Mouse (Mus musculus) spleen, adult 10 weeks (tissue): ENCODE results near the gene Srsf11. TPM values are rescaled to one million over a fixed set of nuclear protein-coding genes. Genes with fewer than 3 reads are reported as not detected.

Experiments used
- polyA plus RNA-seq: library from polyadenylated mRNA; stranded (reverse); fragments of 350-450 nt; fragmentation: Illumina TruSeq; extraction: RNeasy Lipid Tissue Mini Kit (QIAGEN cat#74804); gene quantifications from one replicate; pipeline ENCODE4 v1.2.3, GENCODE M21; 2015; ENCODE audit warnings: low replicate concordance; ENCODE audit not compliant: insufficient read depth

The Srsf11 gene
- polyA plus RNA-seq = 556 TPM

DNA sequence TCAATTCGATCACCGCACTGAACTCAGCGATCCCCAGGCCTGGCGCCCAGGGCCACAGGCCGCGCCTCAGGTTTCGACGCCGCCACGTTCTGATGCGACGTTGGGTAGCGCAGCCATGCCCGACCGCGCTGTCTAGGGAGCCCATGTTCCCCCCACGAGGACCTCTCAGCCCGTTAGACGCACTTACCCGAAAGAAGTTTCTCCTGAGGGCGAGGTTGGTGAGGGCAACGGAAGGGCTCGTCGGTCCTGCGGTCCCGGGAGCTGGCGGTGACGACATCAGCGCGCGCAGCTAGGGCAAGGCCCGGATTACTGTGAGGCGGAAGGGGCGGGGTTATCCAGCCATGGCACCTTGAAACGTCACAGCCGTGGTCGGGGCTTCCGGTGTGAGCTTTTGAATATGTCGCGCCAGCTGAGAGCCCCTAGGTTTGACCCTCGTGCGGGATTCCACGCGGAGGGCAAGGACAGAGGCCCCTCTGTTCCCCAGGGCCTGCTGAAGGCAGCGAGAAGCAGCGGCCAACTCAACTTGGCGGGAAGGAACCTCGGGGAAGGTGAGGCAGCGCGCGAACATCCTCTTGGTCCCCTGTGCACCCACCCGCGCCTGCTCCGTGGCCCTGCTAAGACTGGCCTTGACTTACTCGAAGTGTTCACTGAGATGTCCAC lies at the start of gene Srsf11, which contains the start of gene Lrrc40:
TSS of gene Srsf11 (minus strand) at position 311 of the 660 bp plus-strand sequence.
TSS of gene Lrrc40 (plus strand) at position 334 of the 660 bp plus-strand sequence.

Other genes starting within 250 kb of the Srsf11 start
- gene Cth, start 111.6 kb downstream of the Srsf11 start, polyA plus RNA-seq = 0.41 TPM
- 57.0 TPM for gene Ankrd13c, start 89.4 kb downstream of the Srsf11 start, polyA plus RNA-seq
- gene Lrrc40, start within 50 bp of the Srsf11 start, polyA plus RNA-seq = 31.7 TPM